Mouse (Mus musculus) hindbrain, embryonic 14.5 days (tissue): ENCODE measurements around the gene Ptar1. TPM values are rescaled to one million over a fixed set of nuclear protein-coding genes. Genes with fewer than 3 reads are reported as not detected.
"Not testable (repeated sequence)": the region's sequence is repeated elsewhere in the genome, so short reads cannot be mapped to it uniquely, and the experiment has no call there.

Experiments
- ATAC-seq: fragments of 200-750 bp; cut with Nextera tagmentation; 2 replicates; pipeline ENCODE4 v1.8.0; 2017; ENCODE audit warnings: moderate number of reproducible peaks, mild to moderate bottlenecking, moderate TSS enrichment, moderate library complexity; ENCODE audit not compliant: low FRiP score
- DNase-seq: peaks from one replicate; pipeline ENCODE4 v3.0.0-alpha.2; 2015; ENCODE audit warnings: low spot score
- H3K27ac ChIP-seq: fragments of 300-500 bp; sonication (generic); 2 replicates; pipeline ENCODE4 v1.5.1; 2014; ENCODE audit warnings: mild to moderate bottlenecking, moderate library complexity
- H3K27me3 ChIP-seq: fragments of 300-500 bp; sonication (generic); 2 replicates; pipeline ENCODE4 v1.6.1; 2014; ENCODE audit warnings: mild to moderate bottlenecking, low read length, mixed read lengths; ENCODE audit not compliant: control insufficient read depth, insufficient read depth
- H3K36me3 ChIP-seq: fragments of 300-500 bp; sonication (generic); replicated peaks from 2 replicates; pipeline ENCODE4 v1.6.1; 2014; ENCODE audit not compliant: control insufficient read depth, insufficient read depth
- H3K4me1 ChIP-seq: fragments of 300-500 bp; sonication (generic); replicated peaks from 2 replicates; pipeline ENCODE4 v1.6.1; 2014; ENCODE audit warnings: antibody characterized with exemption, low read length, mixed read lengths; ENCODE audit not compliant: control insufficient read depth, insufficient read depth
- H3K4me2 ChIP-seq: fragments of 300-500 bp; sonication (generic); replicated peaks from 2 replicates; pipeline ENCODE4 v1.6.1; 2014; ENCODE audit warnings: mild to moderate bottlenecking, moderate library complexity
- H3K4me3 ChIP-seq: fragments of 300-500 bp; sonication (generic); replicated peaks from 2 replicates; pipeline ENCODE4 v1.5.1; 2014; ENCODE audit warnings: mild to moderate bottlenecking, low read length
- H3K9ac ChIP-seq: fragments of 300-500 bp; sonication (generic); 2 replicates; pipeline ENCODE4 v1.6.1; 2014
- H3K9me3 ChIP-seq: fragments of 300-500 bp; sonication (generic); 2 replicates; pipeline ENCODE4 v1.6.1; 2016; ENCODE audit warnings: low read length; ENCODE audit not compliant: control insufficient read depth
- WGBS: fragments of 180-500 bp; shearing (Covaris S2); extraction: QIAGEN DNeasy Blood & Tissue Kit; methylation state at CpG from one replicate; pipeline ENCODE4 v1.1.7; 2014; 5-methylcytosine and 5-hydroxymethylcytosine counted together
- polyA plus RNA-seq: library from polyadenylated mRNA; unstranded; fragments of >200 nt; fragmentation: Nextera tagmentation; extraction: Ambion mirVana; gene quantifications from 2 replicates; pipeline ENCODE4 v1.2.1, GENCODE M21; 2014

Ptar1 gene
- polyA plus RNA-seq, 1 experiment from 2014 or later, result 7.7 TPM

DNA sequence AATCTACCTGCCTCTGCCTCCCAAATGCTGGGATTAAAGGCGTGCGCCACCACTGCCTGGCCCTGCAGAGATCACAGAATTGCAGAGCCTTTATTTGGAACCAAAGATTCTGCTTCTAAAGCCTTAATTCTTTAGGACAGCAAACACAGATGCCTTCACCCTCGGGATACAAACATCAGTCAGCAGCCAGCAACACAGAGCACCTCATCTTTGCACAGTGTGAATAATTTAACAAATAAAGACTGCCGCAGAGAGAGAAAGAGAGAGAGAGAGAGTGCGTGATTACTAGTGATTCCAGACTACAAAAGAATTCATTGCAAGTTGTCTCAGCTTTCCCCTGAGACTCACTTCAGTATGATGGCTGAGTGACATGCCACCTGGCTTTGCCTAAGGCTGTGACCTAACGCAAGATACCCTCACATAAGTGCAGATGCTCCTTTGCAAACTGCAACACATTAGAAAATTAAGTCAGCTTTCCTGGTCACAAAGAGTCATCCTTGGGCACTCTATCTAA is 19.0 kb upstream of the Ptar1 start:
- Histone ChIP-seq H3K4me1 (no peaks in the 10 kb centered on the region), H3K27ac (no peak overlapping the region), H3K9me3 (no peaks in the 10 kb centered on the region), H3K4me2 (no peak overlapping the region), H3K27me3 (no peaks in the 10 kb centered on the region), H3K9ac (no peak overlapping the region), H3K4me3 (no peak overlapping the region), H3K36me3 (no peaks in the 10 kb centered on the region)
- no peak for ATAC-seq
- no peak for DNase-seq
- 50% methylated on average over 6 of the region's 6 CpGs for WGBS

DNA sequence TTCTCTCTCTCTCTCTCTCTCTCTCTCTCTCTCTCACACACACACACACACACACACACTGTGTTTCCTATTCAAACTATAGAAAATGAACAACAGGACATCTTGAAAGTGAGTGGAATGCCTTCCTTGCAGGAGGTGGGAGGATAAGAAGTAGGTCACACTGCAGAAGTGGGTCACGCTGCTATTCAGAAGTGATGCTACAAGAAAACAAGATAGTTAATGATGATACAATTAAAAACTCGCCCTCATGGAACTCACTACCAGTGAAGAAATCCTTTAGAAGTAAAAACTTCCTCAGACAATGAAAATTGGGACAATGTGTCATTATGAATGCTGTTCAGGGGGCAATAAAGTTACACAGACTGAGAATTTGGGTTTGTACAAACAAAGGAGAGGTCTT is 14.2 kb upstream of the Ptar1 start:
- DNase-seq, result no peak
- H3K4me3 ChIP-seq, result no peak overlapping the region
- no peaks in the 10 kb centered on the region for H3K4me1 ChIP-seq
- no peak overlapping the region for H3K9ac ChIP-seq
- H3K27ac ChIP-seq, result no peak overlapping the region
- no peak for ATAC-seq
- WGBS, result 65% methylated on average over 2 of the region's 2 CpGs
- H3K4me2 ChIP-seq, result no peak overlapping the region
- no peaks in the 10 kb centered on the region for H3K27me3 ChIP-seq
- H3K9me3 ChIP-seq, result no peaks in the 10 kb centered on the region
- H3K36me3 ChIP-seq, result no peaks in the 10 kb centered on the region

- H3K9me3 ChIP-seq, H3K4me2 ChIP-seq, H3K4me3 ChIP-seq, H3K4me1 ChIP-seq, H3K27me3 ChIP-seq, H3K36me3 ChIP-seq, ATAC-seq, DNase-seq, H3K9ac ChIP-seq, H3K27ac ChIP-seq: not testable (repeated sequence)
- 93% methylated on average over 8 of the region's 8 CpGs for WGBS
Measured at GRCm38 (mm10) chr19:23675656-23676055, 11.6 kb upstream of the Ptar1 start.

GRCm38 (mm10) chr19:23686962-23687295 is 300 bp upstream of the Ptar1 start:
- WGBS, result under 1% methylated on average over 14 of the region's 14 CpGs

DNA sequence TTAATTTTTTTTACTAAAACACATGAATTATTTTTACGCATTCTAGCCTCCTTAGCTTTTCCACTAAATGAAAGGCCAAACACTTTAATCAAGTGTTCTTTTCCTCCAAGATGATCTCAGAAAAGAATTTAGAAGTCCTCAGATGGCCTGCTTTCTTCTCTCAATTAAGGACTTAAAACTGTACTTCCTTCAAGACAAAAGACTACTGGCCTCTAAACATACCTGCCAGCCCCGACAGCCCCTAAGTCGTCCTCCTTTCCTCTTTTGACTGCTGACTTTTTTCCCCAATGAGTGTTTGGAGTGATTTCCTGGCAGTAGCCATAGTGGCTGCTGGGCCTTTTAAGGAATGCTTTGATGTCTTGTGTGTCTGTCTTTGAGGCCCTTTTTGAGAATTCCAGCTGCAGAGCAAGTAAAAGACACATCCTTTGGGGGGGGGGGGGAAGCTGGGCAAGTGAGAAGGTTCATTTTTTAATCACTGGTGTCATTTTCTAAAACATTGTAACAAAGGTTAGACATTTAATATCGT is 1.3 kb downstream of the Ptar1 start:
- H3K4me3 ChIP-seq, result peak overlapping the region; percentile 71
- peaks cover 19% of the 10 kb centered on the region; the same call in 1 of the 2 replicates for H3K4me1 ChIP-seq
- no peak overlapping the region for H3K27ac ChIP-seq
- no peaks in the 10 kb centered on the region for H3K9me3 ChIP-seq
- H3K9ac ChIP-seq, result peak overlapping the region; percentile 43; the same call in 1 of the 2 replicates
- no peaks in the 10 kb centered on the region for H3K36me3 ChIP-seq
- peak; percentile 30 for DNase-seq
- ATAC-seq, result no peak
- H3K27me3 ChIP-seq, result no peaks in the 10 kb centered on the region
- H3K4me2 ChIP-seq, result peak overlapping the region; percentile 54
- WGBS, result 9% methylated on average over 4 of the region's 4 CpGs

More at GRCm38 (mm10) chr19:23686962-23687295, 300 bp upstream of the Ptar1 start:
- Histone ChIP-seq H3K27ac (peak overlapping the region; percentile 92), H3K9ac (peak overlapping the region; percentile 75), H3K4me1 (peaks cover 19% of the 10 kb centered on the region; the same call in 1 of the 2 replicates), H3K9me3 (no peaks in the 10 kb centered on the region), H3K4me2 (peak overlapping the region; percentile 54), H3K27me3 (no peaks in the 10 kb centered on the region), H3K36me3 (no peaks in the 10 kb centered on the region), H3K4me3 (peak overlapping the region; percentile 71)
- ATAC-seq (no peak), DNase-seq (no peak)

DNA sequence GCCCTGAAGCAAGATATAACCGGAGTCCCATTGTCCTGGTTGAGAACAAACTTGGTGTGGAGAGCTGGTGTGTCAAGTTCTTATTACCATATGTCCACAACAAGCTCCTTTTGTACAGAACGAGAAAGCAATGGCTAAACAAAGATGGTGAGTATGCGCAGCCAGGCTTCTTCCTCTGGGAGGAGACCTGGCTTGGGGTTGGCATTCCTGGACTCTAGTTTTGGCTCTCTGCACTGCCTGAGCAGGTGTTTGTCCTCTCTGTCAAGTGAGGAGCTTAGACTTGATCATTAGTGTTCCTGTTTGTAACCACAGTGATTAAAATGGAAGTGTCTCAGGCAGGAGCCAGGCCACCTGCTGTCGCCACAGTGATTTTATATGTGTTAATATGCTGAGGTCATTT is 7.1 kb downstream of the Ptar1 start:
- H3K9ac ChIP-seq, result no peak overlapping the region
- H3K27me3 ChIP-seq, result no peaks in the 10 kb centered on the region
- no peaks in the 10 kb centered on the region for H3K9me3 ChIP-seq
- no peak for DNase-seq
- peaks cover 30% of the 10 kb centered on the region for H3K36me3 ChIP-seq
- H3K27ac ChIP-seq, result no peak overlapping the region
- H3K4me2 ChIP-seq, result no peak overlapping the region
- H3K4me1 ChIP-seq, result 0 out of 2 replicates have a peak, but pooled peaks cover 7% of the 10 kb centered on the region
- WGBS, result 67% methylated on average over 4 of the region's 4 CpGs
- H3K4me3 ChIP-seq, result no peak overlapping the region
- ATAC-seq, result no peak; the same call in 1 of the 2 replicates

- no peaks in the 10 kb centered on the region for H3K4me1 ChIP-seq
- DNase-seq (no peak), ATAC-seq (no peak)
- no peaks in the 10 kb centered on the region for H3K27me3 ChIP-seq
- no peaks in the 10 kb centered on the region for H3K9me3 ChIP-seq
- 74% methylated on average over 8 of the region's 8 CpGs for WGBS
- peaks cover 36% of the 10 kb centered on the region for H3K36me3 ChIP-seq
- H3K9ac ChIP-seq, result no peak overlapping the region
- no peak overlapping the region for H3K4me2 ChIP-seq
- no peak overlapping the region for H3K4me3 ChIP-seq
- H3K27ac ChIP-seq, result no peak overlapping the region
Measured at GRCm38 (mm10) chr19:23697861-23698260, 10.6 kb downstream of the Ptar1 start.

DNA sequence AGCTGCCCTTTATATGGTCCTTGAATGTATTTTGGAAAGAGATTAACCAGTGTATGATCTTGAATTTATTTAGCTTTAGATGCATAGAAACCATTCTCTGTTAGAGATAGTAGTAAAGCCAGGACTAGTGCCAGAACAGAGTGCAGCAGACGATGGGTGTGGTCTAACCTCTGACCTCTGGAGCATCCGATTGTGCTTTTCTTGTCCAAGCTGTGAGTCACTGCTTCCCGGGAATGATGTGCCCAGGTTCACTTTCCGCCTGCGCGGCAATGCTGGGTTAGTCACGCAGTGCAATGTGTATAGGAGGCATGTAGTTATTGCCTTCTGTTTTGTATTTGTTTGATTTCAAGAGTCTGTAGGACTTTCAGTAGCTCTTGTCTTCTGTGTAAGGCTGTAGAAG is 11.1 kb downstream of the Ptar1 start:
- DNase-seq, result no peak
- Histone ChIP-seq H3K4me2 (no peak overlapping the region), H3K4me3 (no peak overlapping the region), H3K9ac (no peak overlapping the region), H3K27ac (no peak overlapping the region), H3K9me3 (no peaks in the 10 kb centered on the region), H3K36me3 (peaks cover 36% of the 10 kb centered on the region), H3K27me3 (no peaks in the 10 kb centered on the region), H3K4me1 (no peaks in the 10 kb centered on the region)
- ATAC-seq, result no peak
- 88% methylated on average over 7 of the region's 7 CpGs for WGBS

DNA sequence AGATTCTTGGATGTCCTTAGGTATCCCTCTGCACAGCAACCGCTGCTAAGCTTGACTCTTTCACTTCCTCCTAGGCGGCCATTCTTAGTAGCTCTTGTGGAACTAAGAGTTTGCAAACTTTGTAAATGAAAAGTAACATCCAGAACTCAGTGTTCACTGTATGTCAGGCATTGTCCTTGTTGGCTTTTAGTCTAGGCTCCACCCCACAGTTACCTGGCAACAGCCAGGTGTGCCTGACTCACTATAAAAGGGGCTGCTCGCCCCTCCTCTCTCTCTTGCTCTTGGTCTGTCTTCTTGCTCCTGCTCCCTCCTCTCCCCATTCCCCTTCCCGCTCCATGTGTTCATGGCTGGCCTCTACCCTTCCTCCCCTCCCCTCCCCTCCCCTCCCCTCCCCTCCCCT is 11.9 kb downstream of the Ptar1 start:
- Histone ChIP-seq H3K4me1 (no peaks in the 10 kb centered on the region), H3K9ac (no peak overlapping the region), H3K9me3 (no peaks in the 10 kb centered on the region), H3K36me3 (peaks cover 36% of the 10 kb centered on the region), H3K27me3 (no peaks in the 10 kb centered on the region), H3K4me3 (no peak overlapping the region), H3K27ac (no peak overlapping the region), H3K4me2 (no peak overlapping the region)
- no peak for ATAC-seq
- WGBS, result 79% methylated on average over 4 of the region's 4 CpGs
- DNase-seq, result no peak

DNA sequence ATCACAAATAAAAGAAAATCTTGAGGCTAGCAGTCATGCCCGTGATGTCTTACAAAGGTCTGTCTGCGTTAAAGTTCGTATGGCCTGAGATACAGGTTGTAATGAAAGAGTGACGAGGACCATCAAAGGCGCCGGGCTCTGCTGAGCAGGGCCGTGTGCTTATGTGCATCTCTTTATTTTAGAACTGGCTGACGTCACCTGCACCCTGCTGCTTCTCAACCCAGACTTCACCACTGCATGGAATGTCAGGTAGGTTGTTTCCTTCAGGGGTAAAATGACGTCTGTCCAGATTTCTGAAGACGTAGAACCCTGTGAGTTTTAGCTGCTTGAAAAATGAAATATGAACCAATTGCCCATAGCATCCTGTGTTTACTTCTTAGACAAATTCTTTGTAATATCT is 15.7 kb downstream of the Ptar1 start:
- Histone ChIP-seq H3K36me3 (peaks cover 27% of the 10 kb centered on the region), H3K9ac (no peak overlapping the region), H3K27me3 (no peaks in the 10 kb centered on the region), H3K4me2 (no peak overlapping the region), H3K9me3 (no peaks in the 10 kb centered on the region), H3K4me3 (no peak overlapping the region), H3K27ac (no peak overlapping the region), H3K4me1 (no peaks in the 10 kb centered on the region)
- WGBS, result 86% methylated on average over 10 of the region's 10 CpGs
- DNase-seq, result no peak
- ATAC-seq, result no peak
